Mouse (Mus musculus) stomach, postnatal 0 days (tissue): ENCODE results near the gene Rcan3.

Experiments used
- CTCF ChIP-seq: IDR thresholded peaks from 2 replicates; pipeline ENCODE4 v1.5.1; 2016; ENCODE audit warnings: antibody characterized with exemption, low read depth, mild to moderate bottlenecking, moderate library complexity
- EP300 ChIP-seq: optimal IDR thresholded peaks from 2 replicates; pipeline ENCODE3; 2016; ENCODE audit warnings: antibody characterized with exemption

- TF ChIP-seq EP300: no peak
- TF ChIP-seq CTCF: no peak
These were observed 17.3 kb downstream of the Rcan3 start for GRCm38 (mm10) chr4:135416367-135416766.
